Mouse (Mus musculus): ENCODE results near the gene Mog. TPM values are rescaled to one million over a fixed set of nuclear protein-coding genes. Genes with fewer than 3 reads are reported as not detected.
A peak's percentile ranks its signal among the peaks of the same experiment; 100 is the strongest.
"Not testable (repeated sequence)": the region's sequence is repeated elsewhere in the genome, so short reads cannot be mapped to it uniquely, and the experiment has no call there.

Mog gene
- polyA plus RNA-seq, 1 experiment from 2014 or later, result not detected

- Histone ChIP-seq H3K9ac (ENCODE audit: low read depth, low read length) (0 out of 2 replicates have a peak overlapping the region, but pooled peaks have one; percentile 4), H3K4me2 (peak overlapping the region; percentile 56)
- WGBS, result 1% methylated on average over 14 of the region's 14 CpGs
These were observed 5.5 kb upstream of the Mog start for GRCm38 (mm10) chr17:37028683-37029120.

GRCm38 (mm10) chr17:37028212-37028611 lies 5.0 kb upstream of the Mog start:
- 16% methylated on average over 10 of the region's 10 CpGs for WGBS
- Histone ChIP-seq H3K36me3 (ENCODE audit: control insufficient read depth, insufficient read depth, low read length) (no peaks in the 10 kb centered on the region), H3K4me1 (replicated peaks; ENCODE audit: control insufficient read depth, insufficient read depth, low read length) (no peaks in the 10 kb centered on the region), H3K27me3 (replicated peaks; ENCODE audit: control insufficient read depth, insufficient read depth, low read length) (no peaks in the 10 kb centered on the region), H3K9me3 (ENCODE audit: control insufficient read depth, low read length) (no peaks in the 10 kb centered on the region), H3K27ac (ENCODE audit: low read depth, low read length) (peak overlapping the region; percentile 64; the same call in 1 of the 2 replicates), H3K4me2 (peak overlapping the region; percentile 56), H3K9ac (ENCODE audit: low read depth, low read length) (no peak overlapping the region), H3K4me3 (ENCODE audit: low read depth, low read length) (peak overlapping the region; percentile 51)
- ATAC-seq (replicated peaks; ENCODE audit: low FRiP score) (peak; percentile 12; the same call in 1 of the 2 replicates), DNase-seq (ENCODE audit: low spot score) (no peak)

More at GRCm38 (mm10) chr17:37028683-37029120, 5.5 kb upstream of the Mog start:
- ATAC-seq (replicated peaks; ENCODE audit: low FRiP score), result peak; percentile 95
- H3K4me3 ChIP-seq (ENCODE audit: low read depth, low read length), result peak overlapping the region; percentile 51
- no peaks in the 10 kb centered on the region for H3K9me3 ChIP-seq (ENCODE audit: control insufficient read depth, low read length)
- H3K27ac ChIP-seq (ENCODE audit: low read depth, low read length), result peak overlapping the region; percentile 64; the same call in 1 of the 2 replicates
- no peaks in the 10 kb centered on the region for H3K4me1 ChIP-seq (replicated peaks; ENCODE audit: control insufficient read depth, insufficient read depth, low read length)
- DNase-seq (ENCODE audit: low spot score), result peak; percentile 87
- H3K27me3 ChIP-seq (replicated peaks; ENCODE audit: control insufficient read depth, insufficient read depth, low read length), result no peaks in the 10 kb centered on the region
- no peaks in the 10 kb centered on the region for H3K36me3 ChIP-seq (ENCODE audit: control insufficient read depth, insufficient read depth, low read length)

GRCm38 (mm10) chr17:37027486-37027885 lies 4.3 kb upstream of the Mog start:
- no peak overlapping the region for H3K4me3 ChIP-seq (ENCODE audit: low read depth, low read length)
- no peak overlapping the region for H3K9ac ChIP-seq (ENCODE audit: low read depth, low read length)
- no peak overlapping the region for H3K27ac ChIP-seq (ENCODE audit: low read depth, low read length)
- no peak overlapping the region for H3K4me2 ChIP-seq
- H3K27me3 ChIP-seq (replicated peaks; ENCODE audit: control insufficient read depth, insufficient read depth, low read length), result no peaks in the 10 kb centered on the region
- 93% methylated on average over 4 of the region's 4 CpGs for WGBS
- H3K4me1 ChIP-seq (replicated peaks; ENCODE audit: control insufficient read depth, insufficient read depth, low read length), result no peaks in the 10 kb centered on the region
- DNase-seq (ENCODE audit: low spot score) (no peak), ATAC-seq (replicated peaks; ENCODE audit: low FRiP score) (no peak)
- H3K36me3 ChIP-seq (ENCODE audit: control insufficient read depth, insufficient read depth, low read length), result no peaks in the 10 kb centered on the region
- H3K9me3 ChIP-seq (ENCODE audit: control insufficient read depth, low read length), result no peaks in the 10 kb centered on the region

- Histone ChIP-seq H3K4me1 (replicated peaks; ENCODE audit: control insufficient read depth, insufficient read depth, low read length) (no peaks in the 10 kb centered on the region), H3K36me3 (ENCODE audit: control insufficient read depth, insufficient read depth, low read length) (no peaks in the 10 kb centered on the region), H3K27ac (ENCODE audit: low read depth, low read length) (no peak overlapping the region), H3K9ac (ENCODE audit: low read depth, low read length) (no peak overlapping the region), H3K9me3 (ENCODE audit: control insufficient read depth, low read length) (no peaks in the 10 kb centered on the region), H3K27me3 (replicated peaks; ENCODE audit: control insufficient read depth, insufficient read depth, low read length) (no peaks in the 10 kb centered on the region), H3K4me3 (ENCODE audit: low read depth, low read length) (no peak overlapping the region), H3K4me2 (no peak overlapping the region)
- WGBS, result 95% methylated on average over 2 of the region's 2 CpGs
- ATAC-seq (replicated peaks; ENCODE audit: low FRiP score) (no peak), DNase-seq (ENCODE audit: low spot score) (no peak)
These were observed 3.2 kb upstream of the Mog start for GRCm38 (mm10) chr17:37026425-37026824.

GRCm38 (mm10) chr17:37019242-37019641 lies 4.0 kb downstream of the Mog start:
- H3K27me3 ChIP-seq (replicated peaks; ENCODE audit: control insufficient read depth, insufficient read depth, low read length); H3K27ac ChIP-seq (ENCODE audit: low read depth, low read length); H3K9ac ChIP-seq (ENCODE audit: low read depth, low read length); H3K4me3 ChIP-seq (ENCODE audit: low read depth, low read length); H3K36me3 ChIP-seq (ENCODE audit: control insufficient read depth, insufficient read depth, low read length); DNase-seq (ENCODE audit: low spot score); H3K4me2 ChIP-seq; H3K9me3 ChIP-seq (ENCODE audit: control insufficient read depth, low read length); ATAC-seq (replicated peaks; ENCODE audit: low FRiP score); H3K4me1 ChIP-seq (replicated peaks; ENCODE audit: control insufficient read depth, insufficient read depth, low read length): not testable (repeated sequence)
- 92% methylated on average over 5 of the region's 5 CpGs for WGBS

- WGBS, result 77% methylated on average over 3 of the region's 3 CpGs
- H3K36me3 ChIP-seq (ENCODE audit: control insufficient read depth, insufficient read depth, low read length), result no peaks in the 10 kb centered on the region
These were observed 4.9 kb downstream of the Mog start for GRCm38 (mm10) chr17:37018328-37018727.

GRCm38 (mm10) chr17:37016333-37016732 lies 6.9 kb downstream of the Mog start:
- H3K36me3 ChIP-seq (ENCODE audit: control insufficient read depth, insufficient read depth, low read length), result no peaks in the 10 kb centered on the region
- no peaks in the 10 kb centered on the region for H3K27me3 ChIP-seq (replicated peaks; ENCODE audit: control insufficient read depth, insufficient read depth, low read length)
- H3K27ac ChIP-seq (ENCODE audit: low read depth, low read length), result no peak overlapping the region
- no peak for DNase-seq (ENCODE audit: low spot score)
- no peaks in the 10 kb centered on the region for H3K9me3 ChIP-seq (ENCODE audit: control insufficient read depth, low read length)
- H3K9ac ChIP-seq (ENCODE audit: low read depth, low read length), result no peak overlapping the region
- no peak overlapping the region for H3K4me2 ChIP-seq
- no peak overlapping the region for H3K4me3 ChIP-seq (ENCODE audit: low read depth, low read length)
- no peak for ATAC-seq (replicated peaks; ENCODE audit: low FRiP score)
- H3K4me1 ChIP-seq (replicated peaks; ENCODE audit: control insufficient read depth, insufficient read depth, low read length), result no peaks in the 10 kb centered on the region

More at GRCm38 (mm10) chr17:37018328-37018727, 4.9 kb downstream of the Mog start:
- H3K9ac ChIP-seq (ENCODE audit: low read depth, low read length), result no peak overlapping the region
- no peak overlapping the region for H3K4me3 ChIP-seq (ENCODE audit: low read depth, low read length)
- DNase-seq (ENCODE audit: low spot score) (no peak), ATAC-seq (replicated peaks; ENCODE audit: low FRiP score) (no peak)
- H3K4me1 ChIP-seq (replicated peaks; ENCODE audit: control insufficient read depth, insufficient read depth, low read length), result no peaks in the 10 kb centered on the region
- no peak overlapping the region for H3K4me2 ChIP-seq
- H3K27me3 ChIP-seq (replicated peaks; ENCODE audit: control insufficient read depth, insufficient read depth, low read length), result no peaks in the 10 kb centered on the region
- H3K9me3 ChIP-seq (ENCODE audit: control insufficient read depth, low read length), result no peaks in the 10 kb centered on the region
- H3K27ac ChIP-seq (ENCODE audit: low read depth, low read length), result no peak overlapping the region

- peaks cover 3% of the 10 kb centered on the region; the same call in 1 of the 2 replicates for H3K36me3 ChIP-seq (ENCODE audit: control insufficient read depth, insufficient read depth, low read length)
- H3K9ac ChIP-seq (ENCODE audit: low read depth, low read length), result no peak overlapping the region
- no peaks in the 10 kb centered on the region for H3K4me1 ChIP-seq (replicated peaks; ENCODE audit: control insufficient read depth, insufficient read depth, low read length)
- no peak overlapping the region for H3K4me3 ChIP-seq (ENCODE audit: low read depth, low read length)
- no peak for ATAC-seq (replicated peaks; ENCODE audit: low FRiP score)
- no peaks in the 10 kb centered on the region for H3K9me3 ChIP-seq (ENCODE audit: control insufficient read depth, low read length)
- no peaks in the 10 kb centered on the region for H3K27me3 ChIP-seq (replicated peaks; ENCODE audit: control insufficient read depth, insufficient read depth, low read length)
- no peak for DNase-seq (ENCODE audit: low spot score)
- no peak overlapping the region for H3K27ac ChIP-seq (ENCODE audit: low read depth, low read length)
- H3K4me2 ChIP-seq, result no peak overlapping the region
- WGBS, result 58% methylated on average over 5 of the region's 5 CpGs
These were observed 11.1 kb downstream of the Mog start for GRCm38 (mm10) chr17:37012141-37012540.

GRCm38 (mm10) chr17:37011719-37012118 lies 11.5 kb downstream of the Mog start:
- no peak for DNase-seq (ENCODE audit: low spot score)
- no peak overlapping the region for H3K4me2 ChIP-seq
- 83% methylated on average over 3 of the region's 3 CpGs for WGBS

More at GRCm38 (mm10) chr17:37011719-37012118, 11.5 kb downstream of the Mog start:
- H3K27me3 ChIP-seq (replicated peaks; ENCODE audit: control insufficient read depth, insufficient read depth, low read length), result no peaks in the 10 kb centered on the region
- no peak overlapping the region for H3K9ac ChIP-seq (ENCODE audit: low read depth, low read length)
- H3K27ac ChIP-seq (ENCODE audit: low read depth, low read length), result no peak overlapping the region
- no peaks in the 10 kb centered on the region for H3K4me1 ChIP-seq (replicated peaks; ENCODE audit: control insufficient read depth, insufficient read depth, low read length)
- no peak for ATAC-seq (replicated peaks; ENCODE audit: low FRiP score)
- peaks cover 5% of the 10 kb centered on the region; the same call in 1 of the 2 replicates for H3K36me3 ChIP-seq (ENCODE audit: control insufficient read depth, insufficient read depth, low read length)
- H3K4me3 ChIP-seq (ENCODE audit: low read depth, low read length), result no peak overlapping the region
- H3K9me3 ChIP-seq (ENCODE audit: control insufficient read depth, low read length), result no peaks in the 10 kb centered on the region

All from liver, embryonic 11.5 days (tissue).